9 mouse cellular contexts compared by ENCODE assay signal in genomic region chr6:99175377-99175776, GRCm38 (mm10).
A peak's percentile ranks its signal among the peaks of the same experiment; 100 is the strongest.
DNase-seq lines count a peak whose midpoint lies in the region; ATAC-seq and TF ChIP-seq lines count a peak whose summit lies in the region.
"Had no signal": no experiment of that assay in that cellular context is flagged by ENCODE, and none has a peak within 500 bp of the region (broad histone marks: within the 10 kb centered on the region; RNA-seq: fewer than 3 reads in every experiment).

No protein-coding gene starts in this region.

- peak overlapping the region; percentile 6; the same call in 1 of the 2 replicates for H3K27ac ChIP-seq in gastrocnemius, adult 2 months
- H3K27ac ChIP-seq in limb, embryonic 10.5 days = peak overlapping the region; percentile 4; the same call in 1 of the 2 replicates

- 78% methylated on average over 5 of the region's 5 CpGs for WGBS in limb, embryonic 10.5 days

- H3K4me1 ChIP-seq in limb, embryonic 10.5 days = no peaks in the 10 kb centered on the region

- H3K4me3 ChIP-seq in gastrocnemius, adult 2 months = no peak overlapping the region
- H3K4me3 ChIP-seq in limb, embryonic 10.5 days = no peak overlapping the region
- H3K4me3 ChIP-seq in myocyte = no peak overlapping the region

- intact Hi-C loops in gastrocnemius, adult 2 months (cut with DNase I) = no loop called here
- intact Hi-C loops in gastrocnemius, postnatal 14 days (cut with DNase I; ENCODE audit: low total_unique reads) = no loop called here

- no peaks in the 10 kb centered on the region for H3K36me3 ChIP-seq in limb, embryonic 10.5 days
- no peaks in the 10 kb centered on the region for H3K36me3 ChIP-seq in myocyte (ENCODE audit: control insufficient read depth, insufficient read depth)

- ATAC-seq in megakaryocyte-erythroid progenitor cell, adult 5-6 weeks (replicated peaks; ENCODE audit: low FRiP score, low TSS enrichment, poor library complexity, severe bottlenecking) = no peak

- H3K79me2 ChIP-seq in myocyte (ENCODE audit: control insufficient read depth, insufficient read depth) = no peaks in the 10 kb centered on the region

- H3K27me3 ChIP-seq in limb, embryonic 10.5 days (ENCODE audit: low read depth, poor library complexity, severe bottlenecking) = no peaks in the 10 kb centered on the region
- H3K27me3 ChIP-seq in myocyte (ENCODE audit: control insufficient read depth, insufficient read depth, insufficient read length) = no peaks in the 10 kb centered on the region

- TF ChIP-seq POLR2A in myocyte (IDR thresholded peaks at IDR 0.05; ENCODE audit: insufficient read length, low read depth) = no peak

- H3K9me3 ChIP-seq in limb, embryonic 10.5 days (replicated peaks) = no peaks in the 10 kb centered on the region

- DNase-seq in gastrocnemius, adult 2 months = peak; percentile 54
- no peak for DNase-seq in gastrocnemius, postnatal 14 days
- peak; percentile 90 for DNase-seq in gonadal fat pad, adult 2 months (ENCODE audit: low read depth)
- DNase-seq in limb, embryonic 10.5 days (ENCODE audit: low spot score) = no peak
- no peak for DNase-seq in embryo, embryonic 11 days
- DNase-seq in layer of hippocampus, adult 8-10 months (ENCODE audit: low spot score in 2 of 2) = no peak
- DNase-seq: cerebellum, adult 9-11 months had no signal

- no peak overlapping the region for H3K4me2 ChIP-seq in myocyte (ENCODE audit: low read depth)

- no peak for TF ChIP-seq CTCF in gastrocnemius, adult 2 months (IDR thresholded peaks at IDR 0.05)

- H3ac ChIP-seq in myocyte (ENCODE audit: control insufficient read depth, insufficient read length) = no peak overlapping the region

TF ChIP-seq in myocyte, 11 proteins besides CTCF, POLR2A, EP300 and RAD21:
- 0 out of 2 replicates have a peak, but pooled peaks have one; percentile 54 for TF ChIP-seq CEBPB (IDR thresholded peaks at IDR 0.05; ENCODE audit: insufficient read depth, poor library complexity, severe bottlenecking)
- no peak for TF ChIP-seq MAX (IDR thresholded peaks at IDR 0.05; ENCODE audit: low read depth)

Comparison
In these comparisons a context has a peak if more than half of its experiments do, and no peak if none do; other contexts are left out.
1. DNase-seq: peak in gastrocnemius, adult 2 months (single experiment) and gonadal fat pad, adult 2 months (single experiment); none in gastrocnemius, postnatal 14 days (single experiment), limb, embryonic 10.5 days (single experiment), embryo, embryonic 11 days (single experiment) and layer of hippocampus, adult 8-10 months (0 of 2).